Mouse (Mus musculus): ENCODE data around the gene Nanos3. TPM values are rescaled to one million over a fixed set of nuclear protein-coding genes. Genes with fewer than 3 reads are reported as not detected.

The Nanos3 gene
- polyA plus RNA-seq, 1 experiment from 2014 or later = 2.7 TPM

DNA sequence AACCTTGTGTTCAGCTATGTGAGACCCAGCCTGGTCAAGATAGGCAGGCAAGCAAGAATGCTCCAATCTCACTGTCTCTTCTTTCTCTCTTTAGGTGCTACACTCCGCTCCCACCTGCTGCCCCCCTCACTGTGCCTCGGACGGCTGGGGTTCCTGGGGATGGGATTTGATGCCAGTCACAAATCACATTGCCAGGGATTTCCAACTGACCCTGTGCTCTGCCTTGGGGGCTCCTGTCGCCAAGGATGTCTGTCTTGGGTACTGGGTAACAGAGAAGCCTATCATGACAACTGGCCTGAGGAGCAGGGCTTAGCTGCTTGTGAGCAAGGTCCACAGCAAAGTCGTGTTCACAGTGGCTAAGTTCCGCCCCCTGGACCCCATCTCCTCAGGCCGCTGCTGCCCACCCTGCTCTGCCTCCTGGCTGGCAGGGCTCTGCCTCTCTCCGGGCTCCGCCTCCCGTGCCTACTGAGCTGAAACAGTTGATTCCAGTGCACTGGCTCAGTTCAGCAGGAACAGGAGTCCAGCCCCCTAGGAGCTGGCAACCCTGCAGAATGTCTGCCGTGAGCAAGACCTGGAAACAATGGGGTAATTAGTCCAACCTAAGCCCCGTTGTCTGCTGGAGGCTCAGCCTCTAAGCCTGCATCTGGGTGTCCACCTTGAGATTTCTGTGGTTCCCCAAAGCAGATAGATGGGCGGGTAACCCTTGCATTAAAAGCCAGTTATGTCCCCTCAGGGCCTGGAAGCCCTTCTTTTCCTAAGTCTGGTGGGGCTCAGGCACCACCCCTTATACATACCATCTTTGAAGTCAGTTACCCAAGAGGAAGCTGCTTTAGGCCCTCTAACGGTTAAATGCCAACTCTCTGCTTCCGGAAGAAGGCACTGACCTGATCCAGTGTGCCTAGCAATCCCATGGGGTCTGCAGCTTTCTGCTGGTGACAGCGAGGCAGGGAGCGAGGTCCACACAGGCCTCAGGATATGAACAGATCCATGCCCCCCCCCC, 23.7 kb upstream of the Nanos3 start:
- Histone ChIP-seq H3K4me3 (no peak overlapping the region), H3K27me3 (no peaks in the 10 kb centered on the region), H3K36me3 (peaks cover 62% of the 10 kb centered on the region), H3K9ac (no peak overlapping the region), H3K4me2 (no peak overlapping the region; the same call in 1 of the 2 replicates), H3K27ac (peak overlapping the region; percentile 70), H3K9me3 (no peaks in the 10 kb centered on the region), H3K4me1 (peaks cover 20% of the 10 kb centered on the region)
- ATAC-seq (ENCODE audit: borderline replicate concordance, extremely low read depth, low FRiP score, low TSS enrichment) = no peak
- 61% methylated on average over 17 of the region's 17 CpGs for WGBS

DNA sequence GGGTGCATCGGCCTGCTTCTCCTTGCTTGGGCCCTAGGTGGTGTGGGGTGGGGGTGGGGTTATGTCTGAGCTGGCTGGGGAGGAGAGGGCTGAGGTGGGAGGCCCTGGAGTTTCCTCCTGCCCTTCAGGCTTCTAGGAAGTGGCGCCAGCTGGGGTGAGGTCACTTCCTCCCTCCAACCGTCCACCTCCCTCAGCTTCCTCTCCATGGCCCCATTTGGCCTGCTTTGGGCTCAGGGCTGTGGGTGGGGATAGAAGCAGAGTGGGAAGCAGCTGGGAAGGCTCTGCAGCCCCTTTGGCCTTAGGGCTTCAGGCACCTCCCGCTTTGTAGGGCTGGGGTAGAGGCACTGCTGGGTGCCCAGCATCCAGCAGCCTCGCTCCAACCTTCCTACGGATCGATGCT, 22.8 kb upstream of the Nanos3 start:
- Histone ChIP-seq H3K27ac (peak overlapping the region; percentile 70), H3K36me3 (peaks cover 54% of the 10 kb centered on the region), H3K9ac (no peak overlapping the region), H3K9me3 (no peaks in the 10 kb centered on the region), H3K27me3 (no peaks in the 10 kb centered on the region), H3K4me1 (peaks cover 29% of the 10 kb centered on the region), H3K4me2 (peak overlapping the region; percentile 29; the same call in 1 of the 2 replicates), H3K4me3 (no peak overlapping the region)
- 0 out of 2 replicates have a peak, but pooled peaks have one; percentile 6 for ATAC-seq (ENCODE audit: borderline replicate concordance, extremely low read depth, low FRiP score, low TSS enrichment)
- 45% methylated on average over 7 of the region's 7 CpGs for WGBS

DNA sequence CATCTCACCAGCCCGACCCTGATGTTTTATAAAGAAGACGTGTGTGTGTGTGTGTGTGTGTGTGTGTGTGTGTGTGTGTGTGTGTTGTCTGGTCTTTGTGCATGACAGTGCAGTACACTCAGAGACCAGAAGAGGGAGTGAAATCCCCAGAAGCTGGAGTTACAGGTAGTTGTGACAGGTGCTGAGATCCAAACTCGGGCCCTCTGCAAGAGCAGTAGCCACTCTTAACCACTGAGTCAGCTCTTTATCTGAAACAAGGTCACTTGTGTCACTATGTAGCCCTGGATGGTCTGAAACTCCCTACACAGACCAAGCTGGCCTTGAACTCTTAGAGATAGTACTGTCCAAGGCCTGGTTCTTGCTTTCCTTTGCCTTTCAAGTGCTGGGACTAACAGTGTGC, 21.6 kb upstream of the Nanos3 start:
- Histone ChIP-seq H3K9ac (no peak overlapping the region), H3K27me3 (no peaks in the 10 kb centered on the region), H3K4me2 (no peak overlapping the region), H3K27ac (no peak overlapping the region), H3K4me1 (peaks cover 40% of the 10 kb centered on the region), H3K36me3 (peaks cover 43% of the 10 kb centered on the region), H3K9me3 (no peaks in the 10 kb centered on the region), H3K4me3 (no peak overlapping the region)
- ATAC-seq (ENCODE audit: borderline replicate concordance, extremely low read depth, low FRiP score, low TSS enrichment) = no peak
- 86% methylated on average over 3 of the region's 3 CpGs for WGBS

DNA sequence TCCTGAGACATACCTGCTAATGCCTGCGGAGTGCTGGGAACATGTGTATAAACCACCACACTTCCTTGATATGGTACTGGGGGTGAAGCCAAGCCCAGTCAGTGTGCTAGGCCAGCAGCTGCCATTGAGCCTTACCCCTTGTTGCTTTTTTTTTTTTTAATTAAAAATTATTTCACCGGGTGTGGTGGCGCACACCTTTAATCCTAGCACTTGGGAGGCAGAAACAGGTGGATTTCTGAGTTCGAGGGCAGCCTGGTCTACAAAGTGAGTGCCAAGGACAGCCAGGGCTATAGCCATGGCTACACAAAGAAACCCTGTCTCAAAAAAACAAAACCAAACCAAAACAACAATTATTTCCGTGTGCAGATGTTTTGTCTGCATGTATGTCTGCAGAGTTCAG, 20.1 kb upstream of the Nanos3 start:
- H3K4me1 ChIP-seq = peaks cover 50% of the 10 kb centered on the region
- no peak overlapping the region for H3K9ac ChIP-seq
- no peaks in the 10 kb centered on the region for H3K9me3 ChIP-seq
- no peak overlapping the region for H3K4me2 ChIP-seq
- ATAC-seq (ENCODE audit: borderline replicate concordance, extremely low read depth, low FRiP score, low TSS enrichment) = no peak
- 93% methylated on average over 5 of the region's 5 CpGs for WGBS
- no peaks in the 10 kb centered on the region for H3K27me3 ChIP-seq
- no peak overlapping the region for H3K27ac ChIP-seq
- H3K36me3 ChIP-seq = peaks cover 29% of the 10 kb centered on the region
- no peak overlapping the region for H3K4me3 ChIP-seq

DNA sequence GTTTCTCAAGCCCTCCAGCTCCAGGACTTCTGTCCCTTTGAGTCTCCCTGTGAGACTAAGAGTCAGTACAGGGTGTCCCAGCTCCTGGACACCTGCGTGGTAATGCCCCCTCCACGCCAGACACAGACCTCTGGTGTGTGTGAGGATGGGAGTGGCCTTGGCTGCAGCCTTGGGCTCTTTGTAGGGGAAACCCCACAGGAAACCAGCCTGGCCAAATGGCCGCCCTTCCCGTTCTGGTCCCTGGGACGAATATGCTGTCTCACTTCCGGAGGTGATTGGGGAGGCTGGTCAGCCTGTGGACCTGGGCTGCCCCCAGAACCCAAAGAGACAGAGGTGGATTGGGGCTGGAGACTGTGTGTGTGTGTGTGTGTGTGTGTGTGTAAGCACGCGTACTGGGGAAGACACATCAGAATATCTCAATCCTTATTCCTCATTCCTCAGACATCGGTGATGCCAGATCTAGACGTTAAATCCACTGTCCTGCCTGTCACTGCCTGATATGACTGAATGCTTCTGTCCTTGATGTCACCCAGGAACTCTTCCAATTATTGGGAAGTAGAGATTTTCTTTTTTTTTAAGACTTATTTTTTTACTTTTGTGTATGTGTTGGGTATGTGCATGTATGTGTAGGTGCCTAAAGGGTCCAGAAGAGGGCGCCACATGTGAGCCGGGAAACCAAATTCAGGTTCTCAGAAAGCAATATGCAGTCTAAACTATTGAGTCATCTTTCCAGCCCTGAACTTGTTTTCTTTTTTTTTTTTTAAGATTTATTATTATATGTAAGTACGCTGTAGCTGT, 19.2 kb upstream of the Nanos3 start:
- 43% methylated on average over 13 of the region's 13 CpGs for WGBS
- H3K27me3 ChIP-seq = no peaks in the 10 kb centered on the region
- peak overlapping the region; percentile 92 for H3K27ac ChIP-seq
- peak overlapping the region; percentile 69 for H3K4me3 ChIP-seq
- H3K9ac ChIP-seq = peak overlapping the region; percentile 78
- H3K36me3 ChIP-seq = peaks cover 24% of the 10 kb centered on the region
- H3K4me1 ChIP-seq = peaks cover 58% of the 10 kb centered on the region
- H3K9me3 ChIP-seq = no peaks in the 10 kb centered on the region
- ATAC-seq (ENCODE audit: borderline replicate concordance, extremely low read depth, low FRiP score, low TSS enrichment) = peak; percentile 23; the same call in 1 of the 2 replicates
- H3K4me2 ChIP-seq = peak overlapping the region; percentile 78

DNA sequence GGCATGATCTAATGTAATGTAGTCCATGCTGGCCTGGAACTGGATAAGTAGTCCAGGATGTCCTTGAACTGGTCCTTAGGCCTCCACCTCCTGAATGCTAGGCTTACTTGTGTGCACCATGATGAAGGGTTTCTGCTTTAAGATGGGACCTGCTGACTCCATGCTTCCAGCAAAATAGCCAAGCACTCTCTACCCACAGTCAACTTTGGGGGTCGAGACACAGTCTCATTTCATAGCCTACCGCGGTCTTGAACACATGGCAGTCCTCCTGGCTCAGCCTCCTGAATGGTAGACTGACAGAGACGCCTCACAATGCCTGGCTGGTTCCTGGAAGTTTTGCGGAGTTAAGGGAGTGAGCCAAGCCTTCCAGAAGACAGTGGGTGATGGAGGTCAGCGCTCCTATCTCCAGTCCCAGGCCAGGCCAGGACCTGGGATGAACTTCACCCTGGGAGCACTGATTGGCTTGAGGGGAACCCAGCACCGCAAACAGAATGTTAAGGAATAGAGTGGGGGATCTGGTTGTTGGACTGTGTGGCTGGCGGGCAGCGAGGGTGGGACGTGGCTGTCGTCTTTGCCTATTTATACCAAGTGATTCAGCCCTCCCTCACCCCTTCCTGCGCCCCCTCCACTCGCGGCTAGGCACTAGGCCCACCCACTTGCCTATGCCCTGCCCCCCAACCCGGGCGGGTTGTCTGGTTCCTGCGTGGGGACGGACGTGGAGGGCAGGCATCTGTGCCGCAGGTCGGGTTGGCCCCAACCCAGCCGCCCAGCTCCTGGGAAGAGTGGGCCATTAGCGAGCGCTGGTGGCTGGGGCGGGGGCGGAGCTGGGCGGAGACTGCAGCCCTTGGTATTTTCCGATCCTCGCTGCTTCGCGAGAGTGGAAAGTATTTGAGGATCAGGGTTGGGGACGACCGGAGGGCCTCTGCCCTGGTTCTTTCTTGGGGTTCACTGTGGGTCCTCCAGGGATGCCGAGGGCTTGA, 18.2 kb upstream of the Nanos3 start:
- peak overlapping the region; percentile 69 for H3K4me3 ChIP-seq
- H3K9me3 ChIP-seq = no peaks in the 10 kb centered on the region
- peaks cover 64% of the 10 kb centered on the region for H3K4me1 ChIP-seq
- ATAC-seq (ENCODE audit: borderline replicate concordance, extremely low read depth, low FRiP score, low TSS enrichment) = peak; percentile 47
- WGBS = 7% methylated on average over 34 of the region's 34 CpGs
- no peaks in the 10 kb centered on the region for H3K27me3 ChIP-seq
- H3K4me2 ChIP-seq = peak overlapping the region; percentile 78
- peaks cover 14% of the 10 kb centered on the region for H3K36me3 ChIP-seq
- peak overlapping the region; percentile 78 for H3K9ac ChIP-seq
- peak overlapping the region; percentile 92 for H3K27ac ChIP-seq

DNA sequence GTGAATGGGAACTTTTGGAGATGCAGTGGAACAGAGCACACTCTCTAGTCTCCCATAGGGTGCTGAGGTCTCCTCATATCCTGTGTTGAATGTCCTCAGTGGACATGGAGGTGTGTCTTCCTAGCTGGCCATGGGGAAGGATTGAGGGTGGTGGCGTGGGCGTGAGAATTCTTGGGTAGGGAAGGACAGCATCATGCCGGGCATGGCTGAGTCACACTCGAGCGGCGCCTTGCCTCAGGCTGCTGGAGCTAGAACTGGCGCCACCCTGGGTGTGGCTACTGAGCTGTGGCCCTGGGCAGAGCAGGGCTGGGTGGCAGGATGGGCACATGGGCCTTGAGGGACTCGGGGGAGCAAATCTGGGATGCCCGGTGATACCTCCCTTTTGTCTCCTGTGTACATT, 17.4 kb upstream of the Nanos3 start:
- H3K36me3 ChIP-seq = peaks cover 13% of the 10 kb centered on the region; the same call in 1 of the 2 replicates
- peak overlapping the region; percentile 92 for H3K27ac ChIP-seq
- ATAC-seq (ENCODE audit: borderline replicate concordance, extremely low read depth, low FRiP score, low TSS enrichment) = no peak
- no peaks in the 10 kb centered on the region for H3K27me3 ChIP-seq
- peak overlapping the region; percentile 69 for H3K4me3 ChIP-seq
- H3K9ac ChIP-seq = peak overlapping the region; percentile 78; the same call in 1 of the 2 replicates
- no peaks in the 10 kb centered on the region for H3K9me3 ChIP-seq
- H3K4me2 ChIP-seq = peak overlapping the region; percentile 78
- 69% methylated on average over 9 of the region's 9 CpGs for WGBS
- peaks cover 62% of the 10 kb centered on the region for H3K4me1 ChIP-seq

DNA sequence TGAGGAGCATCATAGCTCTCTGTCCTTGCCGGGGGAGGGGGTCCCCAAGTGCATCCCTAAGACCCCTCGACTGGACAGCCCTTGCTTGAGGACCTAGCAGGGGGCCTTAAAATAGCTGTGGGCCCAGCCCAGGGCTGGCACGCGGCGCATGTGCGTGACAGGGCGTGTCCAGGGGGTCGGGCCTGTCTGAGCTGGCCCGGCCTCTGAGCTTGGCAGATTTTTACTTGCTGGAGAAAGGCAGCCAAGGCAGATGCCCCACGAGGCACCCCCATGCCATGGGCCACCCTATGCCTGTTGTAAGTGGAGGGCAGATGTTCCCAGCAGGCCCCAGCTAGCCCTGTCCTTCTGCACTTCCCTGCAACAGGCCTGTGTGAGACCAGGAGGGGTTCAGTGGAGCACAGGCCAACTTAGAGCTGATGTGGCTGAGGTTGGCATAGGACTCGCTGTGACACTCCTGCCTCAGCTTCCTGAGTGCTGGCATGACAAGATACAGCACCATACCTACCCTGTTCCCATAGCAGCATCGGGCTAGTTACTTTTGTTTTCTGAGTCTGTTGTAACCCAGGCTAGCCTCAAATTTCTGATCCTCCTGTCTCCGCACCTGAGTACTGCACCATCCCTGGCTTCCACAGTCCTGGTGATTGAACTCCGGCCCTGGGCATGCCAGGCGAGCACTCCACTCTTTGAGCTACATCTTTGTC, 16.7 kb upstream of the Nanos3 start:
- H3K36me3 ChIP-seq = peaks cover 13% of the 10 kb centered on the region; the same call in 1 of the 2 replicates
- no peaks in the 10 kb centered on the region for H3K9me3 ChIP-seq
- H3K4me3 ChIP-seq = peak overlapping the region; percentile 69
- H3K27ac ChIP-seq = peak overlapping the region; percentile 92
- peaks cover 62% of the 10 kb centered on the region for H3K4me1 ChIP-seq
- ATAC-seq (ENCODE audit: borderline replicate concordance, extremely low read depth, low FRiP score, low TSS enrichment) = no peak
- H3K27me3 ChIP-seq = no peaks in the 10 kb centered on the region
- peak overlapping the region; percentile 78 for H3K9ac ChIP-seq
- peak overlapping the region; percentile 78 for H3K4me2 ChIP-seq
- WGBS = 41% methylated on average over 15 of the region's 15 CpGs

DNA sequence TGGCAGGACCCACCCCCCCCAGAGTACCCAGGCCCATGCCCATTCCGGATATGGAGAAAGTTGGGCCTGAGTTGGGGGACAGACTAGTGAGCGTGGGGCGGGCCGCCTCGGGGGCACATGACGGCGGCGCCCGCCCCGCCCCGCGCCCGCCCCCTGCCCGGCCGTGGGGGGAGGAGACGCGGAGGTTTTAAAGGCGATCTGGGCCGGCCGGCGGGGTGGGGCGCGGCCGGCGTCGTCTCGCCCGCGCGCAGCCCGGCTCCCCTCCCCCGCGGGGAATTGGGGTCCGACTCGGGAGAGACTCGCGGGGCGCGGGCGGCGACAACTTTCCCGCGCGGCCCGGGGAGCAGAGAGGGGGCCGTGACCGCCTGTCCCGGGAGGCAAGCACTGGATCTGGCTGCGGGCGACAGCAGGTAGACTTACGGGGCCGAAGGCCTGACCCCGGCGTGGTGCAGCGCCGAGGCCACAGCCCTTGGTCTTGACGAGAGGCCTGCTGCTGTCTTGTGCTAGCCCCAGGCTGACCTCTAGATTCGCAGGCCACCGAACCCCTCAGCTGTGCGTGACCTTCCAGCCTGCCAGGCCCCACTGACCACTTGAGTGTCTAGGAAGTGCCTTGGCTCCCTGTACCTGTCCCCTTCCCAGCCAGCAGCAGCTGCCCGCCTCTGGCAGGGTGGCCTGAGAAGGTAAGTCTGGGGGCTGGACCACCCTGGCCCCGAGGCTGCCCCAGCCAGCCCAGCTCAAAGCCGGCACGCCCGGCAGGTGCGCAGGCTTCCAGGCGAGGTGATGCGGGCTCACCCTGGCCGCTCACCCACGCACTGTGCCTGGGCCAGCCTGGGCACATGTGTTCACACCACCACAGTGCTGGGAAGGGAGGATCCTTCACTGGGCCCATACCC, 15.9 kb upstream of the Nanos3 start:
- H3K27ac ChIP-seq = peak overlapping the region; percentile 92
- H3K4me1 ChIP-seq = peaks cover 62% of the 10 kb centered on the region
- WGBS = 5% methylated on average over 55 of the region's 70 CpGs
- peak; percentile 40 for ATAC-seq (ENCODE audit: borderline replicate concordance, extremely low read depth, low FRiP score, low TSS enrichment)
- no peaks in the 10 kb centered on the region for H3K27me3 ChIP-seq
- no peaks in the 10 kb centered on the region for H3K9me3 ChIP-seq
- peak overlapping the region; percentile 78 for H3K4me2 ChIP-seq
- H3K9ac ChIP-seq = peak overlapping the region; percentile 78
- peaks cover 9% of the 10 kb centered on the region; the same call in 1 of the 2 replicates for H3K36me3 ChIP-seq
- H3K4me3 ChIP-seq = peak overlapping the region; percentile 69

DNA sequence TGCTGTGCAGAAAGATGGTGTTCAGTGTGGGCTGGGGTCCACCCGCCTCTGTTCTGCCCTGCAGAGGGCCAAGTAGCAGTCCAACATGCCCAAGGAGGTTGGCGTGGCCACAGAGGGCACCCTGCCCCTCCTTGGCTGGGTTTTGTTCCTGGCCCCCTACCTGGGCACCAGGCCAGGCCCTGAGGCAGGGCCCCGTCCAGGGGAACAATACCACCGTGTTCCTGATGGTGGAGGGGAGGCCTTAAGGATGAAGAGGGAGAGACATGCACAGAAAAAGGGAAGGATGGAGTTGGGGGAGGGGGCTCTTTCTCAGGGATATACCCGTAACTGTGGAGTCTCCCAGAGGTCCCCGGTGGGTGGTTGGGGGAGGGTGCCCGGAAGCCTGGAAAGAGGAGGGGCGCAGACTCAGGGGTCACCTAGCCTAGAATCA, 15.1 kb upstream of the Nanos3 start:
- Histone ChIP-seq H3K4me3 (peak overlapping the region; percentile 69), H3K4me2 (peak overlapping the region; percentile 78), H3K36me3 (0 out of 2 replicates have a peak, but pooled peaks cover 4% of the 10 kb centered on the region), H3K27ac (peak overlapping the region; percentile 92), H3K27me3 (no peaks in the 10 kb centered on the region), H3K4me1 (peaks cover 62% of the 10 kb centered on the region), H3K9me3 (no peaks in the 10 kb centered on the region), H3K9ac (peak overlapping the region; percentile 78)
- WGBS = 11% methylated on average over 8 of the region's 8 CpGs
- ATAC-seq (ENCODE audit: borderline replicate concordance, extremely low read depth, low FRiP score, low TSS enrichment) = no peak

All from lung, embryonic 15.5 days (tissue).